Mouse (Mus musculus): ENCODE data around the gene Edc3.

DNA sequence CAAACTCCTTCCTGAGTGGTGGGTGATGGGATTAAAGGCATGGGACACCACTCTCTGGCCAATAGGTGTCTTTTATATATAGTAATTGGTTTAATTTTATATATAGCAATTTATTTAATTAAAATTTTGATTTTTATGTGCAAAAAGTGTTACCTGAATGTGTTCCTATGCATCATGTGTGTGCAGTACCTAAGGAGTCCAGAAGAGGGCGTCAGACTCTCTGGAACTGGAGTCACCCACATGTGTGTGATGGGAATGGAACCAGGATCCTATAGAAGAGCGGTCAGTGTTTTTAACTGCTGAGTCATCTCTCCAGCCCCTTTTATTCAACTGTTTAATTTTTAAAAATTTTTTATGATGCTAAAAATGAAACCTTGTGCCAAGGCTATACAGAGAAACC, 3.9 kb downstream of the Edc3 start:
- no peak for TF ChIP-seq POLR2A (IDR thresholded peaks at IDR 0.05; ENCODE audit: extremely low read depth, insufficient read depth, low read length)
- TF ChIP-seq CTCF (IDR thresholded peaks at IDR 0.05; ENCODE audit: extremely low read depth, insufficient read depth, low read length): peak; percentile 20; the same call in 1 of the 2 replicates
